ENCODE assay signal across 8 mouse cellular contexts in genomic region chr16:21422645-21423545, GRCm38 (mm10). TPM values are rescaled to one million over a fixed set of nuclear protein-coding genes. Genes with fewer than 3 reads are reported as not detected.
A peak's percentile ranks its signal among the peaks of the same experiment; 100 is the strongest.
DNase-seq lines count a peak whose midpoint lies in the region; ATAC-seq and TF ChIP-seq lines count a peak whose summit lies in the region.

Gene Vps8, plus strand, starts transcription at chr16:21423118.

- peak within 1 kb of the TSS; percentile 84 for H3K9ac ChIP-seq in kidney, embryonic 15.5 days

- DNase-seq in A20 (ENCODE audit: low read depth, low spot score) (peak; percentile 98), liver (peak; percentile 95)
- DNase-seq in heart, embryonic 10.5 days (ENCODE audit: low spot score) = peak; percentile 97
- peak; percentile 88 to 94 for DNase-seq in spleen, postnatal 4 days (ENCODE audit: low spot score in 2 of 2)

- WGBS in heart, embryonic 10.5 days = under 1% methylated on average over 70 of the region's 71 CpGs
- WGBS in kidney, embryonic 15.5 days = under 1% methylated on average over 71 of the region's 71 CpGs

- H3K4me2 ChIP-seq in kidney, embryonic 15.5 days = peak within 1 kb of the TSS; percentile 96

- no peaks in the 10 kb centered on the region for H3K36me3 ChIP-seq in heart, embryonic 10.5 days
- H3K36me3 ChIP-seq in kidney, embryonic 15.5 days = no peaks in the 10 kb centered on the region

- H3K9me3 ChIP-seq in heart, embryonic 10.5 days = no peaks in the 10 kb centered on the region
- no peaks in the 10 kb centered on the region for H3K9me3 ChIP-seq in kidney, embryonic 15.5 days (replicated peaks)

- peak within 1 kb of the TSS; percentile 7 for H3K27ac ChIP-seq in bone marrow macrophage, adult 2 months (ENCODE audit: insufficient read depth, low read depth, low read length)
- peak within 1 kb of the TSS; percentile 30 for H3K27ac ChIP-seq in embryonic fibroblast, embryonic 13.5 days (ENCODE audit: insufficient read depth, low read length)
- peak within 1 kb of the TSS; percentile 97 for H3K27ac ChIP-seq in heart, embryonic 10.5 days
- H3K27ac ChIP-seq in kidney, embryonic 15.5 days = peak within 1 kb of the TSS; percentile 88

- TF ChIP-seq POLR2A in bone marrow macrophage, adult 2 months (IDR thresholded peaks at IDR 0.05; ENCODE audit: borderline replicate concordance, low read depth, low read length) = no peak
- peak; percentile 81 for TF ChIP-seq POLR2A in embryonic fibroblast, embryonic 13.5 days (IDR thresholded peaks at IDR 0.05; ENCODE audit: low read depth, low read length)

- ATAC-seq in kidney, embryonic 15.5 days (replicated peaks; ENCODE audit: low FRiP score) = peak; percentile 98
- peak; percentile 96 for ATAC-seq in monocyte, adult 5-6 weeks (replicated peaks; ENCODE audit: insufficient number of reproducible peaks, low FRiP score, low TSS enrichment, poor library complexity, severe bottlenecking)

- TF ChIP-seq CTCF in bone marrow macrophage, adult 2 months (IDR thresholded peaks at IDR 0.05; ENCODE audit: low read depth, low read length) = no peak
- TF ChIP-seq CTCF in embryonic fibroblast, embryonic 13.5 days (IDR thresholded peaks at IDR 0.05; ENCODE audit: borderline replicate concordance, insufficient read depth, low read length) = no peak

- H3K27me3 ChIP-seq in heart, embryonic 10.5 days (ENCODE audit: insufficient read depth, poor library complexity, severe bottlenecking) = no peaks in the 10 kb centered on the region
- H3K27me3 ChIP-seq in kidney, embryonic 15.5 days = no peaks in the 10 kb centered on the region

- peaks cover 18% of the 10 kb centered on the region for H3K4me1 ChIP-seq in bone marrow macrophage, adult 2 months (ENCODE audit: control insufficient read depth, insufficient read depth, low read length)
- no peaks in the 10 kb centered on the region for H3K4me1 ChIP-seq in embryonic fibroblast, embryonic 13.5 days (ENCODE audit: control insufficient read depth, insufficient read depth, low read length)
- H3K4me1 ChIP-seq in heart, embryonic 10.5 days = peaks cover 11% of the 10 kb centered on the region; the same call in 1 of the 2 replicates
- H3K4me1 ChIP-seq in kidney, embryonic 15.5 days = peaks cover 12% of the 10 kb centered on the region; the same call in 1 of the 2 replicates

- peak within 1 kb of the TSS; percentile 98 for H3K4me3 ChIP-seq in bone marrow macrophage, adult 2 months (ENCODE audit: insufficient read depth, low read length)
- peak within 1 kb of the TSS; percentile 98 for H3K4me3 ChIP-seq in embryonic fibroblast, embryonic 13.5 days (ENCODE audit: insufficient read depth, low read length)
- H3K4me3 ChIP-seq in heart, embryonic 10.5 days = peak within 1 kb of the TSS; percentile 94
- peak within 1 kb of the TSS; percentile 91 for H3K4me3 ChIP-seq in kidney, embryonic 15.5 days (replicated peaks)

RNA-seq across cellular contexts. Expression of gene Vps8, which starts in this region (rescaled TPM):
- 11.9 and 19.8 TPM in 2 replicates for polyA plus RNA-seq in bone marrow macrophage, adult 2 months (2012; ENCODE audit: insufficient read depth, insufficient read length, missing spikeins)
- polyA plus RNA-seq in embryonic fibroblast, embryonic 13.5 days (2011; ENCODE audit: insufficient read length, low read depth, missing spikeins) = 27.3 and 29.5 TPM in 2 replicates
- polyA plus RNA-seq in heart, embryonic 10.5 days (2016; fragmentation: Nextera tagmentation; extraction: Ambion mirVana) = 20.6 and 31.5 TPM in 2 replicates
- polyA plus RNA-seq in kidney, embryonic 15.5 days (2015; fragmentation: Nextera tagmentation; extraction: Ambion mirVana) = 14.1 and 15.5 TPM in 2 replicates
- total RNA-seq in monocyte, adult 5-6 weeks (2017) = 26.4 to 33.9 TPM (median 33.5 TPM) in 3 replicates

Comparison
In these comparisons a context has a peak if more than half of its experiments do, and no peak if none do; other contexts are left out.
1. Peak in every context shown above with its lines: DNase-seq, ATAC-seq, H3K4me3 ChIP-seq and H3K27ac ChIP-seq.
2. H3K27ac ChIP-seq: peak in every context shown above with its lines; median percentile 97 in heart, embryonic 10.5 days; 88 in kidney, embryonic 15.5 days; 30 in embryonic fibroblast, embryonic 13.5 days; 7 in bone marrow macrophage, adult 2 months.